Mouse (Mus musculus) liver, embryonic 11.5 days (tissue): Measurements from ENCODE around the gene Cdkl5. TPM values are rescaled to one million over a fixed set of nuclear protein-coding genes. Genes with fewer than 3 reads are reported as not detected.
"Not testable (repeated sequence)": the region's sequence is repeated elsewhere in the genome, so short reads cannot be mapped to it uniquely, and the experiment has no call there.

Experiments used
- ATAC-seq: fragments of 200-750 bp; cut with Nextera tagmentation; replicated peaks from 2 replicates; pipeline ENCODE4 v1.8.0; 2017; ENCODE audit warnings: moderate number of reproducible peaks, mild to moderate bottlenecking, moderate TSS enrichment, moderate library complexity; ENCODE audit not compliant: low FRiP score
- DNase-seq: peaks from one replicate; pipeline ENCODE4 v3.0.0-alpha.2; 2017; ENCODE audit warnings: low spot score
- H3K27ac ChIP-seq: fragments of 300-500 bp; sonication (generic); 2 replicates; pipeline ENCODE4 v1.5.1; 2014; ENCODE audit warnings: mild to moderate bottlenecking, low read depth, low read length, control low read depth
- H3K27me3 ChIP-seq: fragments of 300-500 bp; sonication (generic); replicated peaks from 2 replicates; pipeline ENCODE4 v1.6.1; 2014; ENCODE audit warnings: low read length, mixed read lengths; ENCODE audit not compliant: control insufficient read depth, insufficient read depth
- H3K36me3 ChIP-seq: fragments of 300-500 bp; sonication (generic); 2 replicates; pipeline ENCODE4 v1.6.1; 2014; ENCODE audit warnings: mild to moderate bottlenecking, low read length, moderate library complexity, mixed read lengths; ENCODE audit not compliant: control insufficient read depth, insufficient read depth
- H3K4me1 ChIP-seq: fragments of 300-500 bp; sonication (generic); replicated peaks from 2 replicates; pipeline ENCODE4 v1.6.1; 2014; ENCODE audit warnings: low read length, mixed read lengths; ENCODE audit not compliant: control insufficient read depth, insufficient read depth
- H3K4me2 ChIP-seq: fragments of 300-500 bp; sonication (generic); 2 replicates; pipeline ENCODE4 v1.6.1; 2014; ENCODE audit warnings: mild to moderate bottlenecking, control low read depth, moderate library complexity
- H3K4me3 ChIP-seq: fragments of 300-500 bp; sonication (generic); 2 replicates; pipeline ENCODE4 v1.5.1; 2014; ENCODE audit warnings: low read depth, low read length, control low read depth
- H3K9ac ChIP-seq: fragments of 300-500 bp; sonication (generic); 2 replicates; pipeline ENCODE4 v1.6.1; 2014; ENCODE audit warnings: low read depth, low read length, control low read depth
- H3K9me3 ChIP-seq: fragments of 300-500 bp; sonication (generic); 2 replicates; pipeline ENCODE4 v1.6.1; 2016; ENCODE audit warnings: low read length, inconsistent platforms, mixed read lengths; ENCODE audit not compliant: control insufficient read depth
- WGBS: fragments of 180-500 bp; shearing (Covaris S2); extraction: QIAGEN DNeasy Blood & Tissue Kit; methylation state at CpG from one replicate; pipeline ENCODE4 v1.1.7; 2014; 5-methylcytosine and 5-hydroxymethylcytosine counted together
- polyA plus RNA-seq: library from polyadenylated mRNA; unstranded; fragments of >200 nt; fragmentation: Nextera tagmentation; extraction: Ambion mirVana; gene quantifications from 2 replicates; pipeline ENCODE4 v1.2.1, GENCODE M21; 2014

Cdkl5 gene
- polyA plus RNA-seq, 1 experiment from 2014 or later = 0.95 TPM

DNA sequence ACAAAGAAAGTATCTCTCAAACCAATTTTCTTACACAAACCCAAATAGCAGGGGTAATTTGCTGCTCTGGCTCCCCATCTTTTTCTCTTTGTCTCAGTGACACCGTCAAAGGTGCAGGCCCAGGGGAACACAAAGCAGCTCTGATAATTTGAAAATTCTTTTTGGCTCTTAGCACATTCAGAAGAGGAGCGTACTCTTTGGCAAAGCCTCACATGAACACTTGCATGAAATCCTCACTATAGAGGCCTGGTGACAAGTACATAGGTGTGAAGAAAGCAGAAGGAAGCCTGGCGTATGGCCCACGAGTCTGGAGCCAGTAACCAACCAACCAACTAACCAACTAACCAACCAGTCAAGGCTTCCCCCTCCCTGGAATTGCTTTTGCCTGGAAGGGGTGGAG lies 199.6 kb downstream of the Cdkl5 start:
- ATAC-seq (no peak), DNase-seq (no peak)
- H3K27me3 ChIP-seq = peaks cover 3% of the 10 kb centered on the region; the same call in 1 of the 2 replicates
- H3K4me3 ChIP-seq = no peak overlapping the region
- H3K36me3 ChIP-seq = no peaks in the 10 kb centered on the region
- no peak overlapping the region for H3K4me2 ChIP-seq
- no peak overlapping the region for H3K9ac ChIP-seq
- 79% methylated on average over 4 of the region's 4 CpGs for WGBS
- no peak overlapping the region for H3K27ac ChIP-seq
- no peaks in the 10 kb centered on the region for H3K9me3 ChIP-seq
- no peaks in the 10 kb centered on the region for H3K4me1 ChIP-seq

- no peaks in the 10 kb centered on the region for H3K4me1 ChIP-seq
- H3K27ac ChIP-seq = no peak overlapping the region
- no peaks in the 10 kb centered on the region for H3K9me3 ChIP-seq
- no peak overlapping the region for H3K4me3 ChIP-seq
- DNase-seq = no peak
- ATAC-seq = no peak
- H3K4me2 ChIP-seq = no peak overlapping the region
- 79% methylated on average over 5 of the region's 5 CpGs for WGBS
- H3K9ac ChIP-seq = no peak overlapping the region
- peaks cover 2% of the 10 kb centered on the region; the same call in 1 of the 2 replicates for H3K27me3 ChIP-seq
- no peaks in the 10 kb centered on the region for H3K36me3 ChIP-seq
Measured at GRCm38 (mm10) chrX:160782276-160782675, 212.2 kb downstream of the Cdkl5 start.

- Histone ChIP-seq H3K27me3 (no peaks in the 10 kb centered on the region; the same call in 1 of the 2 replicates), H3K4me3 (no peak overlapping the region), H3K9ac (no peak overlapping the region), H3K27ac (no peak overlapping the region), H3K4me2 (no peak overlapping the region), H3K4me1 (no peaks in the 10 kb centered on the region), H3K9me3 (no peaks in the 10 kb centered on the region), H3K36me3 (no peaks in the 10 kb centered on the region)
- DNase-seq = no peak
- 43% methylated on average over 1 of the region's 1 CpGs for WGBS
- no peak for ATAC-seq
Measured at GRCm38 (mm10) chrX:160773033-160773432, 221.5 kb downstream of the Cdkl5 start.

DNA sequence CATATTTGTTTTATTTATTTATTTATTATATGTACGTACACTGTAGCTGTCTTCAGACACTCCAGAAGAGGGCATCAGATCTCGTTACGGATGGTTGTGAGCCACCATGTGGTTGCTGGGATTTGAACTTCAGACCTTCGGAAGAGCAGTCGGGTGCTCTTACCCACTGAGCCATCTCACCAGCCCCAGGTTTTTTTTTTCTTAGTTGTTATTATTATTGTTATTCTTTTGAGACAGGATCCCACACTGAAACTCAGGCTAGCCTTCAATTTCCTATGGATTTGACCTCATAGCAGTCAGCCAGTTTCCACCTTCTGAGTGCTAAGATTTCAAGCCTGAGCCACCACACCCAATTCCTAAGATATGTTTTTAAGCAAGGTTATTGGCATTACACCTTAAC lies 224.9 kb downstream of the Cdkl5 start:
- DNase-seq = not testable (repeated sequence)

GRCm38 (mm10) chrX:160767713-160768112 lies 226.8 kb downstream of the Cdkl5 start, which contains the start of gene Rs1:
Rs1 (plus strand) TSS chrX:160768013.
- Histone ChIP-seq H3K4me2 (peak within 1 kb of the TSS; percentile 52), H3K4me3 (peak within 1 kb of the TSS; percentile 45), H3K36me3 (no peaks in the 10 kb centered on the region), H3K9me3 (no peaks in the 10 kb centered on the region), H3K27me3 (no peaks in the 10 kb centered on the region; the same call in 1 of the 2 replicates), H3K4me1 (no peaks in the 10 kb centered on the region), H3K27ac (no peak within 1 kb of the TSS), H3K9ac (no peak within 1 kb of the TSS)
- 80% methylated on average over 2 of the region's 2 CpGs for WGBS
- ATAC-seq (no peak), DNase-seq (no peak)

More for the DNA sequence above, 224.9 kb downstream of the Cdkl5 start:
- H3K9ac ChIP-seq, H3K27me3 ChIP-seq, H3K27ac ChIP-seq, ATAC-seq, H3K36me3 ChIP-seq, H3K9me3 ChIP-seq, H3K4me1 ChIP-seq, H3K4me2 ChIP-seq, H3K4me3 ChIP-seq: not testable (repeated sequence)
- 72% methylated on average over 5 of the region's 5 CpGs for WGBS

GRCm38 (mm10) chrX:160766233-160766616 lies 228.3 kb downstream of the Cdkl5 start:
- DNase-seq (no peak), ATAC-seq (peak; percentile 82)
- Histone ChIP-seq H3K27me3 (no peaks in the 10 kb centered on the region; the same call in 1 of the 2 replicates), H3K9ac (peak overlapping the region; percentile 39), H3K4me3 (peak overlapping the region; percentile 45), H3K27ac (no peak overlapping the region), H3K4me2 (peak overlapping the region; percentile 52), H3K4me1 (no peaks in the 10 kb centered on the region), H3K9me3 (no peaks in the 10 kb centered on the region), H3K36me3 (no peaks in the 10 kb centered on the region)
- WGBS = 21% methylated on average over 15 of the region's 15 CpGs

DNA sequence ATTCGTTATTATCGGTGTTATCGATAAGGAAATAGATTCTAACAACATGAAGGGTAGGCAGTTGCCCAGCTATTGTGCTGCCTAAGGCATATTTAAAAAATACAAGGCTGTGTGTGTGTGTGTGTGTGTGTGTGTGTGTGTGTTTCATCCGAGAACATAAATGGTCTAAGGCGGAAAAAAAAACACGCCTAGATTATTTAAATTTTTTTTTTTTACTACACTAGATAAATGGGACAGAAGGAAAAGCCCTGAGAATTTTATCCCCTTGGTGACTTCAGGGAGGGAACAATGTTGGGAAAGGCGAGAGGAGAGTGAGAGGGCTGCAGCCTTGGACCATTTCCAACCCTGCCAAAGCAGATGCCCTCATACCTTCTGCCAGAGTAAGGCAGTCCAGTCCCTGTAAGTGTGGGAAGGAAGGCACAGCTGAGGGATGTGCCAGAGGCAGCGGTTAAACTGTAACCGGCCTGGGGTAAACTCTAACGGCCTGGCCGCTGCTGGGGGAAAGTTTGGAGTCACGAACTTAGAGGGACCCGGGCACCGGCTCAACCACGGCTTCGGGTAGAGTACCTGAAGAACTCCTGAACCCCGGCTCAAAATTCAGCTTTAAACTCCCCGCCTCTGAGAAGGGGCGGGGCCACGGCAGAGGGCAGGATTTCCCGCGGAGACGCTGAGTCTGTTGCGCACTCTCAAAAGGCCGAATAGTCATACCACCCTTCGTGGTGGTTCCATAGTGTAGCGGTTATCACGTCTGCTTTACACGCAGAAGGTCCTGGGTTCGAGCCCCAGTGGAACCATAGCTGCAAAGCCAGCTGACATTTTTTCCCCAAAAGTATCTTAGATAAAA lies 228.9 kb downstream of the Cdkl5 start:
- Histone ChIP-seq H3K27ac (no peak overlapping the region), H3K4me2 (peak overlapping the region; percentile 52), H3K9me3 (no peaks in the 10 kb centered on the region), H3K27me3 (no peaks in the 10 kb centered on the region; the same call in 1 of the 2 replicates), H3K36me3 (no peaks in the 10 kb centered on the region), H3K9ac (peak overlapping the region; percentile 55; the same call in 1 of the 2 replicates), H3K4me3 (peak overlapping the region; percentile 55), H3K4me1 (no peaks in the 10 kb centered on the region)
- ATAC-seq = peak; percentile 94
- 27% methylated on average over 30 of the region's 30 CpGs for WGBS
- peak; percentile 79 for DNase-seq

DNA sequence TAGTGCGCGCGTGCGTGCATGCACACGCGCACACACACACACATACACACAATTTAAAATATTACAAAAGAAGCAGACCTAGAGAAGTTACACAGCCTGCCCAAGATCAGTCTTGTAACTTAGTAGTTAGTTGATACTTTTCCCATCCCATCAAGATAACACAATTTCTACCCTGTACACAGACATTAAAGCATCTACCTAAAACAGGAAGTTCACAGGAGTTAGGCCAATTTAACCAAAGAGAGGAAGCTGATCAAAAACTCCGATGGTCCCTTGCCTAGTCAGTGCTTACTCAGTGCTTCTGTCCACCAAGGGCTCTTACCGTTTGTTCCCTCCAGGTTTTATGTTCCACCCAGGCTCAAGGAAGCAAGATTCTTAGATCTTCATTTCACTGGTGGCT lies 243.7 kb downstream of the Cdkl5 start:
- no peaks in the 10 kb centered on the region for H3K9me3 ChIP-seq
- H3K9ac ChIP-seq = no peak overlapping the region
- WGBS = 87% methylated on average over 8 of the region's 8 CpGs
- no peak overlapping the region for H3K4me2 ChIP-seq
- H3K27me3 ChIP-seq = no peaks in the 10 kb centered on the region; the same call in 1 of the 2 replicates
- no peaks in the 10 kb centered on the region for H3K36me3 ChIP-seq
- H3K27ac ChIP-seq = no peak overlapping the region
- no peak for DNase-seq
- ATAC-seq = no peak
- no peaks in the 10 kb centered on the region for H3K4me1 ChIP-seq
- H3K4me3 ChIP-seq = no peak overlapping the region

- no peaks in the 10 kb centered on the region for H3K36me3 ChIP-seq
- no peak for ATAC-seq
Measured at GRCm38 (mm10) chrX:160748653-160749052, 245.9 kb downstream of the Cdkl5 start.

More at GRCm38 (mm10) chrX:160748653-160749052, 245.9 kb downstream of the Cdkl5 start:
- Histone ChIP-seq H3K4me1 (no peaks in the 10 kb centered on the region), H3K27ac (no peak overlapping the region), H3K9ac (no peak overlapping the region), H3K4me2 (no peak overlapping the region), H3K9me3 (no peaks in the 10 kb centered on the region), H3K27me3 (no peaks in the 10 kb centered on the region), H3K4me3 (no peak overlapping the region)
- DNase-seq = no peak
- 50% methylated on average over 1 of the region's 1 CpGs for WGBS
